Mouse (Mus musculus) E14TG2a.4 (cell line): ENCODE measurements around the gene Zc3hav1l.

ENCODE experiments used
- H3K27me3 ChIP-seq: 2 replicates; pipeline ENCODE4 v1.6.1; 2014; ENCODE audit warnings: low read length, control low read depth; ENCODE audit not compliant: insufficient read depth
- H3K36me3 ChIP-seq: 2 replicates; pipeline ENCODE4 v1.6.1; 2014; ENCODE audit warnings: low read length, control low read depth; ENCODE audit not compliant: insufficient read depth
- H3K4me1 ChIP-seq: replicated peaks from 2 replicates; pipeline ENCODE4 v1.6.1; 2014; ENCODE audit warnings: low read depth, low read length, control low read depth
- H3K4me3 ChIP-seq: replicated peaks from 2 replicates; pipeline ENCODE4 v1.5.1; 2014; ENCODE audit warnings: mild to moderate bottlenecking, low read length
- H3K9me3 ChIP-seq: 2 replicates; pipeline ENCODE4 v1.6.1; 2014; ENCODE audit warnings: low read length, control low read depth
- CTCF ChIP-seq: conservative IDR thresholded peaks from 2 replicates; pipeline ENCODE4 v1.5.1; 2014; ENCODE audit warnings: low read length
- NANOG ChIP-seq: IDR thresholded peaks from 2 replicates; pipeline ENCODE4 v1.6.1; 2014; ENCODE audit warnings: borderline replicate concordance, low read length, mixed read lengths
- POU5F1 ChIP-seq: IDR thresholded peaks from 2 replicates; pipeline ENCODE4 v1.6.1; 2014; ENCODE audit warnings: low read length, borderline replicate concordance

Gene Zc3hav1l

GRCm38 (mm10) chr6:38337951-38338350, 38.9 kb upstream of the Zc3hav1l start:
- Histone ChIP-seq H3K4me3 (no peak overlapping the region), H3K36me3 (peaks cover 63% of the 10 kb centered on the region), H3K27me3 (no peaks in the 10 kb centered on the region), H3K9me3 (no peaks in the 10 kb centered on the region), H3K4me1 (peaks cover 22% of the 10 kb centered on the region)
- TF ChIP-seq CTCF (no peak), POU5F1 (no peak), NANOG (no peak)

- Histone ChIP-seq H3K4me3 (no peak overlapping the region), H3K4me1 (peaks cover 21% of the 10 kb centered on the region), H3K27me3 (no peaks in the 10 kb centered on the region), H3K9me3 (no peaks in the 10 kb centered on the region), H3K36me3 (peaks cover 70% of the 10 kb centered on the region)
- no peak for TF ChIP-seq POU5F1
- TF ChIP-seq CTCF, result 0 out of 2 replicates have a peak, but pooled peaks have one; percentile 14
- no peak for TF ChIP-seq NANOG
Observed at GRCm38 (mm10) chr6:38337166-38337705, 38.2 kb upstream of the Zc3hav1l start.

GRCm38 (mm10) chr6:38335264-38335663, 36.2 kb upstream of the Zc3hav1l start:
- TF ChIP-seq NANOG, result no peak
- TF ChIP-seq CTCF, result no peak
- no peak for TF ChIP-seq POU5F1
- no peaks in the 10 kb centered on the region for H3K27me3 ChIP-seq
- H3K4me3 ChIP-seq, result no peak overlapping the region
- H3K4me1 ChIP-seq, result peaks cover 14% of the 10 kb centered on the region
- H3K36me3 ChIP-seq, result peaks cover 77% of the 10 kb centered on the region
- H3K9me3 ChIP-seq, result no peaks in the 10 kb centered on the region

GRCm38 (mm10) chr6:38326596-38326995, 27.5 kb upstream of the Zc3hav1l start:
- H3K9me3 ChIP-seq, result 0 out of 2 replicates have a peak, but pooled peaks cover under 1% of the 10 kb centered on the region
- H3K4me3 ChIP-seq, result no peak overlapping the region
- no peaks in the 10 kb centered on the region for H3K27me3 ChIP-seq
- TF ChIP-seq CTCF, result peak; percentile 74
- TF ChIP-seq POU5F1, result no peak
- peaks cover 59% of the 10 kb centered on the region for H3K36me3 ChIP-seq
- no peaks in the 10 kb centered on the region for H3K4me1 ChIP-seq

- Histone ChIP-seq H3K9me3 (peaks cover 12% of the 10 kb centered on the region; the same call in 1 of the 2 replicates), H3K27me3 (no peaks in the 10 kb centered on the region), H3K36me3 (peaks cover 72% of the 10 kb centered on the region), H3K4me1 (peaks cover 6% of the 10 kb centered on the region), H3K4me3 (no peak overlapping the region)
- TF ChIP-seq NANOG (no peak), CTCF (no peak), POU5F1 (no peak)
Observed at GRCm38 (mm10) chr6:38320621-38321020, 21.6 kb upstream of the Zc3hav1l start.

GRCm38 (mm10) chr6:38316050-38316449, 17.0 kb upstream of the Zc3hav1l start:
- Histone ChIP-seq H3K27me3 (no peaks in the 10 kb centered on the region), H3K4me3 (no peak overlapping the region), H3K36me3 (peaks cover 41% of the 10 kb centered on the region), H3K4me1 (peaks cover 22% of the 10 kb centered on the region), H3K9me3 (peaks cover 6% of the 10 kb centered on the region; the same call in 1 of the 2 replicates)
- no peak for TF ChIP-seq CTCF
- TF ChIP-seq POU5F1, result no peak
- TF ChIP-seq NANOG, result no peak

GRCm38 (mm10) chr6:38309741-38310140, 10.7 kb upstream of the Zc3hav1l start:
- Histone ChIP-seq H3K9me3 (no peaks in the 10 kb centered on the region), H3K36me3 (peaks cover 34% of the 10 kb centered on the region; the same call in 1 of the 2 replicates), H3K4me1 (peaks cover 9% of the 10 kb centered on the region), H3K27me3 (no peaks in the 10 kb centered on the region), H3K4me3 (no peak overlapping the region)
- no peak for TF ChIP-seq POU5F1

- H3K4me1 ChIP-seq, result peaks cover under 1% of the 10 kb centered on the region; the same call in 1 of the 2 replicates
- no peak for TF ChIP-seq NANOG
- TF ChIP-seq POU5F1, result no peak
- TF ChIP-seq CTCF, result peak; percentile 42
Observed at GRCm38 (mm10) chr6:38304981-38305380, 5.9 kb upstream of the Zc3hav1l start.

GRCm38 (mm10) chr6:38298246-38298635, 818 bp downstream of the Zc3hav1l start:
- peaks cover 13% of the 10 kb centered on the region for H3K9me3 ChIP-seq
- TF ChIP-seq CTCF, result no peak
- no peak for TF ChIP-seq POU5F1
- TF ChIP-seq NANOG, result no peak
- H3K4me1 ChIP-seq, result peaks cover 17% of the 10 kb centered on the region

More at GRCm38 (mm10) chr6:38304981-38305380, 5.9 kb upstream of the Zc3hav1l start:
- Histone ChIP-seq H3K4me3 (no peak overlapping the region), H3K27me3 (peaks cover 12% of the 10 kb centered on the region), H3K36me3 (peaks cover 15% of the 10 kb centered on the region; the same call in 1 of the 2 replicates), H3K9me3 (peaks cover 5% of the 10 kb centered on the region; the same call in 1 of the 2 replicates)

More at GRCm38 (mm10) chr6:38298246-38298635, 818 bp downstream of the Zc3hav1l start:
- Histone ChIP-seq H3K4me3 (peak overlapping the region; percentile 86), H3K27me3 (peaks cover 51% of the 10 kb centered on the region), H3K36me3 (peaks cover 30% of the 10 kb centered on the region)
